Mouse (Mus musculus): ENCODE measurements around the gene Gnao1.

The Gnao1 gene

GRCm38 (mm10) chr8:93845186-93845585 is 35.4 kb downstream of the Gnao1 start:
- peak; percentile 90 for DNase-seq

- DNase-seq: no peak
Observed at GRCm38 (mm10) chr8:93852087-93852645, 42.4 kb downstream of the Gnao1 start.

GRCm38 (mm10) chr8:93852851-93853461 is 43.2 kb downstream of the Gnao1 start:
- no peak for DNase-seq

- no peak for DNase-seq
Observed at GRCm38 (mm10) chr8:93854676-93855075, 44.9 kb downstream of the Gnao1 start.

GRCm38 (mm10) chr8:93855272-93855671 is 45.5 kb downstream of the Gnao1 start:
- DNase-seq: no peak

DNA sequence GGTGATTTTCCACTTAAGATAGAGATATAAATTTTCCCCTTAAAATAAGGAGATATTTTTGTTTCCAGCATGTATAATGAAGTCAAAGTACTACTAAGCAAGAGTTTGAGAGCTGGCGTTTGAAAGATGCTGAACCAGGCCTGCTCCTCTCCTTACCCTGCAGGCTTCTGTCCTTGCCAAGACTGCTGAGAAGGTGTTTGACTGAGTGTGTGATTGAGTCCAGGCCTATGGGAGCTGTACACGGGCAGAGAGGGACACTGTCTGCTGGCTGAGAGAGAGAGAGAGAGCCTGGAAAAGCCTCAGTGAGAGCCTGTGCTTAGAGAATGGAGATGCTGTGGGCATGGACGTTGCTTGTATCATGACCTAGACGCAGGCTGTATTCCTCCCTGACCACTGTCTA is 47.4 kb downstream of the Gnao1 start:
- DNase-seq: no peak

GRCm38 (mm10) chr8:93858286-93858685 is 48.5 kb downstream of the Gnao1 start:
- no peak for DNase-seq

DNA sequence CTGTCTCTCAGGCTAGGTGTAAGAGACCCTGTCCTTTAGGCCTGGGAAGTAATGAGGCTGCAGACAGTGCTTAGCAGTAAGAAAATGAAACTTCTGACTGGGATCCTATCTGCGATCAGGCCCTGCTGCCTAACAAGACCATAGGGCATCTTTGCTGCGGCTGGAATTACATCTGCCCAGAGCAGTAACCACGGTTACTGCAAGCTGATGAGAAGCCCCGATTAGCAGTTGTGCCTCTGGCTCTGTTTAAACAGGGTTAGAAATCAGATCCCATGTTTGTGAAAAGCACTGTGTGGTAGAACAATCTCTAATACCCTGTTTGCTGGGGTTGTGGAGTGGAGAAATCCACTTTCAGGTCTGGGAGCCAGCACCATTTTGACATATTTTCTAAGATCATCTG is 50.3 kb downstream of the Gnao1 start:
- no peak for DNase-seq

GRCm38 (mm10) chr8:93864064-93864463 is 54.3 kb downstream of the Gnao1 start:
- DNase-seq: no peak

- DNase-seq: no peak
Observed at GRCm38 (mm10) chr8:93866271-93866670, 56.5 kb downstream of the Gnao1 start.

- DNase-seq: no peak
Observed at GRCm38 (mm10) chr8:93868486-93869221, 58.9 kb downstream of the Gnao1 start.

DNA sequence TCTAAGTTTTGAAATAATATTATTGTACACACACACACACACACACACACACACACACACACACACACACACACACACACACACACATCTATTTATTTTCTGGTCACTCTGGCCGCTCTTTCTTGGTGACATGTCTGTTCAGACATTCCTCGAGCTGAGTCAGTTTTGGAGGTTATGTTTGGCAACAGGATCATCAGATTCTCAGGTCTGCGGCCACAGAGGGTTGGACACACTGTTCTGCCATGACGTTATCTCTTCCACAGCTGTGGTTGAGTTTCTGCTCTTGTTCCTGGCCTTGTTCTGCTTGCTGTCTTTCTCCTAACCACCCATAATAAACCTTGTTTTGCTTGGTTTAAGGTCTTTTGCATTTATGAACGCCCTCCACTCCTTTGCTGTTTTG is 61.5 kb downstream of the Gnao1 start:
- no peak for DNase-seq

DNA sequence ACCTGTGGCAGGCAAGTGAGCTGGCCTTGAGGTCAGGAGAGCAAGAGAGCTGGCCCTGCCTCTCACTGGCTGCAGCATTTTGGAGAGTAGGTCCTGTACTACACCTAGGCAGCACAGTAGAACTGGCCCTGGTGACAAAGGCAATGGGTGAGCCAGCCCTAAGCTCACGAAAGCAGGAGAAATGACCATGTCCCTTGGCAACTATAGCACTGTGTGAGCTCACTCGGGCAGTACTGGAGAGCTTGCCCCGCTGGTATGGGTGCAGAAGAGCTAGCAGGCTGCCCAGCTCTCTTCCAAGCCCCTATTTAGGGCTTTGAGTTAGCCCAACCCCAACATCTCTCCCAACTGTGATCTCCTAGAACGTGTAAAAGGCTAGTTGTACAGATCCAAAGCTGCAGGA is 68.6 kb downstream of the Gnao1 start:
- DNase-seq: no peak

DNA sequence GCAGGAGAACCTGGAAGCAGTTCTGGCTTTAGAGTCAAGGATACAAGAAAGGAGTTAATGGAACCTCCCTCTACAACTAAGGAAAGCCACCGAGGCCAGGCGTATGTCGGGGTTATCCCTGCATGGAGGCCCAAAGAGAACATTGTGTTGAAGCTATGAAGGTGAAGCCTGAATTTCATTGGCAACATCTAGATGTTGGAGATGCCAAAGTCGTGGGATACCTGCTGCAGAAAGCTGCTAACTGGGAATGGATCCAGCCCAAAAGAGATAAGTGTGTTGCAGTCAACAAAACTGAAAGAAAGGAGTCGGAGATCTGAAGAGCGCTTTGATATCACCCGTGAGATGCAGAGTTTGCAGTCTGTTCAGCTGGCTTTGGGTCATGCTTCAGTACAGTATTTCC is 70.2 kb downstream of the Gnao1 start:
- peak; percentile 75 for DNase-seq

GRCm38 (mm10) chr8:93881381-93881780 is 71.6 kb downstream of the Gnao1 start:
- DNase-seq: no peak

DNA sequence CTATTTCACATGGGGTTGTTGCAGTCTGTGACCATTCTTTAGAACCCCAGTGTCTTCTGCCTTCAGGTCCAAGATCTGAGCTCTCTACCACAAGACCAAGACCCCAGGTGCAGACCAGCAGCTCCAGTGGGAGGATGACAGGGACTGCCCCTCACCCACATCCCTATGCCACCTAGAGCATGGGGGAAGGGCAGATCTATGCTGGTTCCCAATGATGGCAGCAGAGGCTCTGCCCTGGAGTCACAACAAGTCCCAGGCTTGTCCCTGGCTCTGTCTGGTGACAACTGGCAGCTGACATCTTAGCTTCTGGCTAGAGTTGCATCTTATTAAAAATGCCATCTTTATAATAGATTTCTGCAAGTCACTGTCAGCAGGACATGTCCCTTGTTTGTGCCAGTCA is 73.5 kb downstream of the Gnao1 start:
- DNase-seq: peak; percentile 57

GRCm38 (mm10) chr8:93883771-93884170 is 74.0 kb downstream of the Gnao1 start:
- DNase-seq: no peak

GRCm38 (mm10) chr8:93884316-93884715 is 74.5 kb downstream of the Gnao1 start:
- no peak for DNase-seq

- DNase-seq: no peak
Observed at GRCm38 (mm10) chr8:93886181-93886580, 76.4 kb downstream of the Gnao1 start.

DNA sequence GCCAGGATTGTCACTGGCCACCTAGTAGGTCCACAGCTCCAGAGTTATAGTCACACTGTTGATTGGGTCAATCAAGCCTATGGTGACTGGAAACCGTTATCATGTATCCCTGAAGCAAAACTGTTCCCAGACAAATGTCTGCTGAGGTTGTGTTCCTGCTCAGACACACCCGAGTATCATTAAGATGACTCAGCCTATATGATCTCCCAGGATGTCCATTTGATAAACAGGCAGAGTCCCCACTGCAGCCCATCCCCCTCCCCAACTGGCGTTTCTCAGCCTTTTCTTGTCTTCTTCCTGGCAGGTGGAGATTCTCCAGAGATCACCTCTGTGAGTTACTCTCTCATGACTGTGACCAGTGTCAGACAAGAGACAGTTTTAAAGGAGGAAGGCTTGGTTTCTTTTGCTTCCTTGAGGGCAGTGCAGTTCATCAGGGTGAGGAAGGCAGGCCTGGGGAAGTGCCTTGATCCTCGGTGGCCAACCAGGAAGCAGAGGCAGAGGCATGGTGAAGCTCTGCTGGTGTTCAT is 78.4 kb downstream of the Gnao1 start:
- DNase-seq: no peak

GRCm38 (mm10) chr8:93888702-93889480 is 79.1 kb downstream of the Gnao1 start:
- DNase-seq: no peak

GRCm38 (mm10) chr8:93893556-93893955 is 83.8 kb downstream of the Gnao1 start:
- no peak for DNase-seq

DNA sequence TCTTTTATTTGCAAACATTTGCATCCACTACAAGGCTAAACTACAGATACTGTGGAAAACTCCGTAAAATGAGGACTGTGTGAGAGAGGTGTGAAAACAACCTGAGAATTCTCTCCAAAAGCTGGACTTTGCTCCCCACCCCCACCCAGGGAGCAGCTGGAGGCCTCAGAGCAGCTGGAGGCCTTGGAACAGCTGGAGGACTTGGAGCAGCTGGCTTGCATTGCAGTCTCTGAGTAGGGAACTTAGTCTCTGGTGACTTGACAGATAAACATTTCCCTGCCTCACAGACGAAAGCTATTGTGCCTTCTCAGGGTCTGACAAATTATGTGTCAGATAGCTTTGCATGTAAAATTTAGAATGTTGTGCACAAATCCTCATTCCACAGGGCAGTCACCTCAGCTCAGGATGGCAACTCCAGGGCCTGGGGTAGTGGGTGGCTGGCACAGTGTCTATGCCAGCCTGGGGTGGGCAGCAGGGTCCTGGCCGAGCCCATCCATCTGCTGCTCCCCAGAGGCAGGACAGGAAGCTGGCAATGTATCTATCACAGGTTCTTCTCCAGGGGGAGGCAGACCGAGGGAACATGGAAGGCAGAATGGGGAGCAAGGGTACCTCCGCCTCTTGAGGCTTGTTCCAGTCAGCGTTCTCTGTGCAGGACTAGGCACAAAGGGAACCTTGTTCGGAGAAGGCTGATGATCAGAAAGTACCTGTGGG is 87.2 kb downstream of the Gnao1 start:
- no peak for DNase-seq
